10 mouse cellular contexts compared by ENCODE assay signal in the genomic region with DNA sequence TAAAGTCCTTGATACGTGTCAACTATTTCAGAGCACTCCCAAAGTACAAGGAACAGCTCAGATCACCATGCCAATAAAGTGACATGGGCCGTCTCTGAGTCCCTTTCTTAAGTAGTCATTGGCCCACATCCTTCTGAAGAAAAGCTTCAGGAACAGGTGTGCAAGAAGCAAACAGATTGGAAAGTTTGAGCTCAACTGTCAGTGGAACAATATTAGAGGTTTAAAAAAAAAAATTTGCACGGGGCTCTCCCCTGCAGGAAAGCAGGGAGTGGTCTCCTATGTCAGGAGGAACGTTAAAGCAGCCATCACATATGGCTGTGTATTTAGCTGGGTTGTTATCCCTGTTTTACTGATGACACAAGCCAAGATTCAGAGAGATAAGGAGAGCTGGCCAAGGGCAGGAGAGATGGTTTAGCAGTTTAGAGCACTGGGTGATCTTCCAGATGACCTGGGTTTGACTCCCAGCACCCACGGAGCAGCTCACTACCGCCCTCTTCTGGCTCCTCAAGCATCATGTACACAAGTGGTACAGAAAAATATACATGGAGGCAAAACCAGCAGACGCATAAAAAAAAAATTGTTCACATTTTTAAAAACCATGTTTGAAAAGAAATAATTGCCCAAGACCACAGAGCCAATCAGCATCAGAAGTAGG.
DNase-seq lines count a peak whose midpoint lies in the region; ATAC-seq and TF ChIP-seq lines count a peak whose summit lies in the region.
"Had no signal": no experiment of that assay in that cellular context is flagged by ENCODE, and none has a peak within 500 bp of the region (broad histone marks: within the 10 kb centered on the region; RNA-seq: fewer than 3 reads in every experiment).

No protein-coding gene starts in this region.

- H3K27ac ChIP-seq in liver, adult 2 months (replicated peaks; ENCODE audit: insufficient read depth, low read depth, low read length) = no peak overlapping the region
- H3K27ac ChIP-seq in liver, embryonic 12.5 days = no peak overlapping the region
- H3K27ac ChIP-seq: macrophage had no signal

- no peaks in the 10 kb centered on the region for H3K36me3 ChIP-seq in liver, adult 2 months (ENCODE audit: control insufficient read depth, insufficient read depth, low read length)
- H3K36me3 ChIP-seq in liver, embryonic 12.5 days = no peaks in the 10 kb centered on the region

- no peak overlapping the region for H3K4me3 ChIP-seq in liver, adult 2 months (ENCODE audit: insufficient read depth, low read depth, low read length)
- no peak overlapping the region for H3K4me3 ChIP-seq in liver, embryonic 12.5 days
- H3K4me3 ChIP-seq: erythroblast, embryonic 14.5 days had no signal

- H3K9me3 ChIP-seq in liver, embryonic 12.5 days (replicated peaks) = no peaks in the 10 kb centered on the region

- no peak overlapping the region for H3K4me2 ChIP-seq in liver, embryonic 12.5 days

- WGBS in liver, adult 2 months = 38% methylated on average over 7 of the region's 7 CpGs
- WGBS in liver, embryonic 12.5 days (ENCODE audit: insufficient replicate concordance) = 46% methylated on average over 7 of the region's 7 CpGs

- TF ChIP-seq CTCF in liver, adult 2 months (IDR thresholded peaks at IDR 0.05; ENCODE audit: low read depth, low read length) = peak; percentile 62

- no peak overlapping the region for H3K9ac ChIP-seq in liver, adult 2 months (ENCODE audit: low read depth, low read length)
- H3K9ac ChIP-seq in liver, embryonic 12.5 days = no peak overlapping the region

- no peaks in the 10 kb centered on the region for H3K27me3 ChIP-seq in liver, adult 2 months (ENCODE audit: control insufficient read depth, insufficient read depth, low read length)
- no peaks in the 10 kb centered on the region for H3K27me3 ChIP-seq in liver, embryonic 12.5 days (replicated peaks)

- no peaks in the 10 kb centered on the region for H3K79me2 ChIP-seq in liver, adult 2 months (ENCODE audit: control insufficient read depth, insufficient read depth, low read length)

- TF ChIP-seq POLR2A in liver, adult 2 months (IDR thresholded peaks at IDR 0.05; ENCODE audit: extremely low read depth, insufficient read depth, low read length) = no peak

- ATAC-seq in liver, embryonic 12.5 days = no peak
- 0 out of 2 replicates have a peak, but pooled peaks have one; percentile 29 for ATAC-seq in megakaryocyte progenitor cell, adult 5-6 weeks (replicated peaks; ENCODE audit: poor library complexity)

- DNase-seq in adrenal gland, postnatal 25 days = peak; percentile 33
- no peak for DNase-seq in adrenal gland, adult 8-10 months
- peak; percentile 29 for DNase-seq in liver, adult 2 months (ENCODE audit: extremely low read depth, low read depth, low spot score)
- peak; percentile 22 to 68 for DNase-seq in adrenal gland, postnatal 36 days
- no peak for DNase-seq in urinary bladder, postnatal 25 days (ENCODE audit: low spot score)
- no peak for DNase-seq in layer of hippocampus, adult 9-11 months

- H3K4me1 ChIP-seq in liver, adult 2 months (ENCODE audit: control insufficient read depth, insufficient read depth, low read length) = no peaks in the 10 kb centered on the region
- H3K4me1 ChIP-seq in liver, embryonic 12.5 days = no peaks in the 10 kb centered on the region

Comparison
In these comparisons a context has a peak if more than half of its experiments do, and no peak if none do; other contexts are left out.
1. DNase-seq: peak in adrenal gland, postnatal 25 days (single experiment), liver, adult 2 months (single experiment) and adrenal gland, postnatal 36 days (2 of 2); none in adrenal gland, adult 8-10 months (single experiment), urinary bladder, postnatal 25 days (single experiment) and layer of hippocampus, adult 9-11 months (single experiment).